Mouse (Mus musculus) lung, adult 2 months (tissue): ENCODE data around the gene Nme4.

Experiments
- CTCF ChIP-seq: fragments of 200-500 bp; IDR thresholded peaks from 2 replicates; pipeline ENCODE4 v1.5.1; 2011; ENCODE audit warnings: mild to moderate bottlenecking, low read length, control low read depth; ENCODE audit not compliant: insufficient read depth
- POLR2A ChIP-seq: fragments of 200-500 bp; IDR thresholded peaks from 2 replicates; pipeline ENCODE4 v1.6.1; 2011; ENCODE audit warnings: low read depth, mild to moderate bottlenecking, control low read depth, low read length, borderline replicate concordance; ENCODE audit errors: extremely low read depth

- no peak for TF ChIP-seq CTCF
- TF ChIP-seq POLR2A = no peak
Observed at GRCm38 (mm10) chr17:26142796-26143195, 47.4 kb upstream of the Nme4 start.
